Mouse (Mus musculus) midbrain, embryonic 12.5 days (tissue): Measurements from ENCODE around the gene Flot1. TPM values are rescaled to one million over a fixed set of nuclear protein-coding genes. Genes with fewer than 3 reads are reported as not detected.

Experiments
- ATAC-seq: fragments of 200-750 bp; cut with Nextera tagmentation; 2 replicates; pipeline ENCODE4 v1.8.0; 2017; ENCODE audit warnings: low read depth, moderate TSS enrichment, moderate library complexity; ENCODE audit not compliant: low FRiP score
- H3K27ac ChIP-seq: fragments of 300-500 bp; sonication (generic); replicated peaks from 2 replicates; pipeline ENCODE4 v1.5.1; 2016; ENCODE audit warnings: mild to moderate bottlenecking
- H3K27me3 ChIP-seq: fragments of 300-500 bp; sonication (generic); 2 replicates; pipeline ENCODE4 v1.6.1; 2016; ENCODE audit warnings: mild to moderate bottlenecking
- H3K36me3 ChIP-seq: fragments of 300-500 bp; sonication (generic); 2 replicates; pipeline ENCODE4 v1.6.1; 2016
- H3K4me1 ChIP-seq: fragments of 300-500 bp; sonication (generic); 2 replicates; pipeline ENCODE4 v1.6.1; 2016
- H3K4me2 ChIP-seq: fragments of 300-500 bp; sonication (generic); replicated peaks from 2 replicates; pipeline ENCODE4 v1.6.1; 2016; ENCODE audit warnings: mild to moderate bottlenecking, moderate library complexity
- H3K4me3 ChIP-seq: fragments of 300-500 bp; sonication (generic); 2 replicates; pipeline ENCODE4 v1.5.1; 2016; ENCODE audit warnings: mild to moderate bottlenecking
- H3K9ac ChIP-seq: fragments of 300-500 bp; sonication (generic); replicated peaks from 2 replicates; pipeline ENCODE4 v1.6.1; 2016; ENCODE audit warnings: mild to moderate bottlenecking, moderate library complexity
- H3K9me3 ChIP-seq: fragments of 300-500 bp; sonication (generic); 2 replicates; pipeline ENCODE4 v1.6.1; 2016; ENCODE audit warnings: mild to moderate bottlenecking
- WGBS: fragments of 180-500 bp; shearing (Covaris S2); methylation state at CpG from one replicate; pipeline ENCODE4 v1.1.7; 2016; 5-methylcytosine and 5-hydroxymethylcytosine counted together
- polyA plus RNA-seq: library from polyadenylated mRNA; unstranded; fragments of >200 nt; fragmentation: Nextera tagmentation; extraction: Ambion mirVana; gene quantifications from 2 replicates; pipeline ENCODE4 v1.2.1, GENCODE M21; 2016

Flot1 gene
- polyA plus RNA-seq, 1 experiment from 2014 or later = 53.5 TPM

DNA sequence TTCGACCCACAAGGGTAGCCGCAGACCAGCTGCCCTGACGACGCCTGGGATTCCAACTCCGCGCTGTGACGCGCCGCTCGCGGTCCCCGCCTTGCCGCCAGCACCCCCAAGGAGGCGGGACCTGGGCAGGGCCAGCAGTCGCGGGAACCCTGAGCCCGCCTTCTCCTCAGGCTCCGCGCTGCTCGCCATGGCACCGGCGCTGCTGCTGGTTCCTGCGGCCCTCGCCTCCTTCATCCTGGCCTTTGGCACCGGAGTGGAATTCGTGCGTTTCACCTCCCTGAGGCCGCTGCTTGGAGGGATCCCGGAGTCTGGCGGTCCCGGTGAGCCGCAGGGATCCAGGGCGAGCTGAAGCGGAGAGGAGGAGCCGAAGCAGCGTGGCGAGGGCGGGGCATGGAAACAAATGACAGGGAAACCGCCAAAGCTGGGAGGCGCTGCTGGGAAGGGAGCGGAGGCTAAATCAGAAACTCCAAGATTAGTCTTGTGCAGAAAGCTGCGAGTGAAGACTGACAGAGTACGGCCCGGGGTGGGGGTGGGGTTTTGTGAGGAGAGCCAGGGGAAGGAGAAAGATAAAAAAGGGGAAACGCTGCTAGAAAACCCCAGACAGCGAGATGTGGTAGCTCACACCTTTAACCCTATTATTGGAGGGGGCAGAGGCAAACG lies 38.3 kb downstream of the Flot1 start, which contains the start of gene Nrm:
Nrm (plus strand) TSS at position 121 of the 660 bp plus-strand sequence.
- Histone ChIP-seq H3K36me3 (peaks cover 23% of the 10 kb centered on the region), H3K9ac (peak within 1 kb of the TSS; percentile 72), H3K4me1 (peaks cover 17% of the 10 kb centered on the region), H3K27me3 (no peaks in the 10 kb centered on the region), H3K27ac (peak within 1 kb of the TSS; percentile 95), H3K9me3 (no peaks in the 10 kb centered on the region), H3K4me2 (peak within 1 kb of the TSS; percentile 66), H3K4me3 (peak within 1 kb of the TSS; percentile 66)
- under 1% methylated on average over 47 of the region's 47 CpGs for WGBS
- ATAC-seq = peak; percentile 88

- 28% methylated on average over 10 of the region's 10 CpGs for WGBS
- ATAC-seq = no peak
Observed at GRCm38 (mm10) chr17:35864832-35865353, 41.9 kb downstream of the Flot1 start.

GRCm38 (mm10) chr17:35865481-35866280 lies 42.7 kb downstream of the Flot1 start, which contains the start of gene Ppp1r18:
Gene Ppp1r18 (plus strand): TSS chr17:35865593.
- peak within 1 kb of the TSS; percentile 92 for H3K9ac ChIP-seq
- H3K27ac ChIP-seq = peak within 1 kb of the TSS; percentile 99
- H3K27me3 ChIP-seq = no peaks in the 10 kb centered on the region
- H3K4me3 ChIP-seq = peak within 1 kb of the TSS; percentile 60
- peaks cover 52% of the 10 kb centered on the region for H3K4me1 ChIP-seq
- WGBS = under 1% methylated on average over 45 of the region's 48 CpGs
- H3K4me2 ChIP-seq = peak within 1 kb of the TSS; percentile 100
- H3K9me3 ChIP-seq = no peaks in the 10 kb centered on the region
- ATAC-seq = peak; percentile 73
- H3K36me3 ChIP-seq = peaks cover 13% of the 10 kb centered on the region

More at GRCm38 (mm10) chr17:35864832-35865353, 41.9 kb downstream of the Flot1 start:
- H3K36me3 ChIP-seq = peaks cover 6% of the 10 kb centered on the region; the same call in 1 of the 2 replicates
- H3K9me3 ChIP-seq = no peaks in the 10 kb centered on the region
- peak overlapping the region; percentile 92 for H3K9ac ChIP-seq
- H3K27me3 ChIP-seq = no peaks in the 10 kb centered on the region
- H3K27ac ChIP-seq = peak overlapping the region; percentile 99
- H3K4me1 ChIP-seq = peaks cover 48% of the 10 kb centered on the region
- peak overlapping the region; percentile 100 for H3K4me2 ChIP-seq
- peak overlapping the region; percentile 60 for H3K4me3 ChIP-seq

DNA sequence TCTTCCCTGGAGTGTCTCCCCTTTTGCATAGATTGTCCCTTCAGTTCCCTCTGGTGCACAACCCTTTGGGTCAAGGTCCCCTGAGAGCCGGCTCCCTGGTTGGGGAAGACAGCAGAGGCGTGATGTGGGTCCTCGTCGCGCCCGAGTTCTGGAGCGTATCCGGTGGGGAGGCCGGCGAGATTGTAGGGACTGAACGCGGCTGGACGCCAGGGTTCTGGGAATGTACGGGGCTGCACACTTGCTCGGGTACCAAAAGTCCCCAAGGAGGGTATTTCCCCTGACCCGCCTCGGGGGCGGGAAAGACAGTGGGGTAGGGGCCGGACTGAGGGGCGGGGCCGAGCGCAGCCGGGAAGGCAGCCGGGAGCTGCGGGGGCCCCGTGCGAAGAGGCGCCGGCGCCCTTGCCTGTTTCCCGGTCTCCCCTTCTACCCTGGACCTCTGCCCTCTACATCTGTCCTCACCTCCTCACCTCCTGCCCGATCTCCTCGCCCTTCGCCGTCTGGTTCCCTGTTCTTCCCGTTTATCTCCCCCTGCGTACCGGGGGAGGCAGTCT lies 43.3 kb downstream of the Flot1 start:
- H3K4me2 ChIP-seq = peak overlapping the region; percentile 100
- H3K27ac ChIP-seq = peak overlapping the region; percentile 99
- peak overlapping the region; percentile 92 for H3K9ac ChIP-seq
- no peaks in the 10 kb centered on the region for H3K27me3 ChIP-seq
- H3K36me3 ChIP-seq = peaks cover 20% of the 10 kb centered on the region
- H3K4me3 ChIP-seq = peak overlapping the region; percentile 60
- peaks cover 53% of the 10 kb centered on the region for H3K4me1 ChIP-seq
- H3K9me3 ChIP-seq = 0 out of 2 replicates have a peak, but pooled peaks cover 4% of the 10 kb centered on the region
- peak; percentile 42 for ATAC-seq
- WGBS = 1% methylated on average over 36 of the region's 38 CpGs

- ATAC-seq = no peak
- H3K36me3 ChIP-seq = peaks cover 26% of the 10 kb centered on the region
- H3K4me1 ChIP-seq = peaks cover 54% of the 10 kb centered on the region
- H3K27ac ChIP-seq = peak overlapping the region; percentile 99
- WGBS = 7% methylated on average over 26 of the region's 26 CpGs
- no peaks in the 10 kb centered on the region for H3K27me3 ChIP-seq
- H3K9me3 ChIP-seq = 0 out of 2 replicates have a peak, but pooled peaks cover 5% of the 10 kb centered on the region
- peak overlapping the region; percentile 92 for H3K9ac ChIP-seq
- H3K4me2 ChIP-seq = peak overlapping the region; percentile 100
- H3K4me3 ChIP-seq = peak overlapping the region; percentile 60
Observed at GRCm38 (mm10) chr17:35866911-35867890, 44.2 kb downstream of the Flot1 start.

- Histone ChIP-seq H3K27me3 (no peaks in the 10 kb centered on the region), H3K9ac (peak overlapping the region; percentile 92), H3K4me3 (peak overlapping the region; percentile 60), H3K4me1 (peaks cover 64% of the 10 kb centered on the region), H3K36me3 (peaks cover 28% of the 10 kb centered on the region), H3K9me3 (0 out of 2 replicates have a peak, but pooled peaks cover 5% of the 10 kb centered on the region), H3K27ac (peak overlapping the region; percentile 43), H3K4me2 (peak overlapping the region; percentile 100)
- no peak for ATAC-seq
- WGBS = 43% methylated on average over 17 of the region's 17 CpGs
Observed at GRCm38 (mm10) chr17:35868165-35868820, 45.3 kb downstream of the Flot1 start.

GRCm38 (mm10) chr17:35868961-35869345 lies 45.9 kb downstream of the Flot1 start:
- WGBS = 3% methylated on average over 7 of the region's 7 CpGs
- Histone ChIP-seq H3K27ac (peak overlapping the region; percentile 43), H3K9ac (peak overlapping the region; percentile 92), H3K9me3 (0 out of 2 replicates have a peak, but pooled peaks cover 5% of the 10 kb centered on the region), H3K4me1 (peaks cover 69% of the 10 kb centered on the region), H3K4me3 (peak overlapping the region; percentile 60), H3K36me3 (peaks cover 29% of the 10 kb centered on the region), H3K4me2 (peak overlapping the region; percentile 100), H3K27me3 (no peaks in the 10 kb centered on the region)
- ATAC-seq = no peak

DNA sequence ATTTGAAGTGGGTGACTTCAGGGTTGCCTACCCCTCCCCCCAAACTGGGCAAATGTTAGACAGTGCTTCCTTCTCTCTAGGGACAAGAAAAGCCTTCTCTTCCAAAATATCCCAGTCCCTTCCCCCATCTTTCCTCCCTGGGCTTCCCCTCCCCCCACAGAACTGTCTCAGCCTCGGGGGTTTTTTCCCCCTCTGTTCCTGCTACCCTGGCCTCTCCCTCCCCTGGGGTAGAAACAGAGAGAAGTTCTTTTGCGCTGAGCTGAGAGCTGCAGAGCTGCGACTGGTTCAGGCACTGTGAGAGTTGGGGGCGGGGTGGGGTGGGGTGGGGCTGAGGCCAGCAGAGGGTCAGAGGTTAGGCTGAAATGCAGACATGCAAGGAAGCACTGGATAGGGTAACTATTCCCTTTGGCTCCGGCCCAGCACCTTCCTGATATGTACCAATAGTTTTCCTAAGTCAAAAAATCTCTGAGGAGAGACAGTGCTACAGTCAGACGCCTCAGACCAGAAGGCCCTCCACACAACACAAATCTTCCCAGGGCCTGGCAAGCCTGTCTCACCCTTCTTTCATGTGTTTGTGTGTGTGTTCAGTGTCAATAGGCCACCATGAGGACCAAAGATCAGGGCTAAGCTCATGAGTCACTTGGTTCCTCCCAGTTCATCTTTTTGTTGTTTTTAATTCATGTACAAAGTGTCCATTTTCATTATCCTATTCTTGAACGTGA lies 46.5 kb downstream of the Flot1 start:
- peak overlapping the region; percentile 43 for H3K27ac ChIP-seq
- H3K36me3 ChIP-seq = peaks cover 34% of the 10 kb centered on the region
- no peak for ATAC-seq
- peaks cover 68% of the 10 kb centered on the region for H3K4me1 ChIP-seq
- H3K9ac ChIP-seq = peak overlapping the region; percentile 92
- H3K9me3 ChIP-seq = 0 out of 2 replicates have a peak, but pooled peaks cover 5% of the 10 kb centered on the region
- no peaks in the 10 kb centered on the region for H3K27me3 ChIP-seq
- H3K4me3 ChIP-seq = peak overlapping the region; percentile 60
- 3% methylated on average over 7 of the region's 7 CpGs for WGBS
- H3K4me2 ChIP-seq = peak overlapping the region; percentile 100

- H3K4me1 ChIP-seq = peaks cover 60% of the 10 kb centered on the region
- no peaks in the 10 kb centered on the region for H3K27me3 ChIP-seq
- peak overlapping the region; percentile 43; the same call in 1 of the 2 replicates for H3K27ac ChIP-seq
- H3K36me3 ChIP-seq = peaks cover 43% of the 10 kb centered on the region
- ATAC-seq = no peak
- H3K4me2 ChIP-seq = peak overlapping the region; percentile 100
- 0 out of 2 replicates have a peak, but pooled peaks cover 5% of the 10 kb centered on the region for H3K9me3 ChIP-seq
- peak overlapping the region; percentile 92 for H3K9ac ChIP-seq
- H3K4me3 ChIP-seq = peak overlapping the region; percentile 60
- WGBS = 76% methylated on average over 9 of the region's 9 CpGs
Observed at GRCm38 (mm10) chr17:35870151-35870883, 47.3 kb downstream of the Flot1 start.
